Mouse (Mus musculus) midbrain, embryonic 14.5 days (tissue): ENCODE results near the gene Ecsit. TPM values are rescaled to one million over a fixed set of nuclear protein-coding genes. Genes with fewer than 3 reads are reported as not detected.

Experiments used
- ATAC-seq: fragments of 200-750 bp; cut with Nextera tagmentation; 2 replicates; pipeline ENCODE4 v1.8.0; 2017; ENCODE audit warnings: moderate number of reproducible peaks, moderate library complexity; ENCODE audit not compliant: low FRiP score, low TSS enrichment
- DNase-seq: peaks from one replicate; pipeline ENCODE4 v3.0.0-alpha.2; 2015
- H3K27ac ChIP-seq: fragments of 300-500 bp; sonication (generic); replicated peaks from 2 replicates; pipeline ENCODE4 v1.5.1; 2014; ENCODE audit warnings: mild to moderate bottlenecking, low read depth, low read length, moderate library complexity
- H3K27me3 ChIP-seq: fragments of 300-500 bp; sonication (generic); 2 replicates; pipeline ENCODE4 v1.6.1; 2014; ENCODE audit warnings: low read length, control low read depth, mixed read lengths; ENCODE audit not compliant: control insufficient read depth, insufficient read depth
- H3K36me3 ChIP-seq: fragments of 300-500 bp; sonication (generic); 2 replicates; pipeline ENCODE4 v1.6.1; 2014; ENCODE audit warnings: low read length, control low read depth; ENCODE audit not compliant: control insufficient read depth, insufficient read depth
- H3K4me1 ChIP-seq: fragments of 300-500 bp; sonication (generic); 2 replicates; pipeline ENCODE4 v1.6.1; 2014; ENCODE audit warnings: mild to moderate bottlenecking, antibody characterized with exemption, low read length, control low read depth; ENCODE audit not compliant: control insufficient read depth, insufficient read depth
- H3K4me2 ChIP-seq: fragments of 300-500 bp; sonication (generic); 2 replicates; pipeline ENCODE4 v1.6.1; 2014; ENCODE audit warnings: mild to moderate bottlenecking, low read length, moderate library complexity
- H3K4me3 ChIP-seq: fragments of 300-500 bp; sonication (generic); replicated peaks from 2 replicates; pipeline ENCODE4 v1.5.1; 2014; ENCODE audit warnings: low read depth, low read length
- H3K9ac ChIP-seq: fragments of 300-500 bp; sonication (generic); replicated peaks from 2 replicates; pipeline ENCODE4 v1.6.1; 2014; ENCODE audit warnings: mild to moderate bottlenecking, low read length, moderate library complexity
- H3K9me3 ChIP-seq: fragments of 300-500 bp; sonication (generic); 2 replicates; pipeline ENCODE4 v1.6.1; 2016; ENCODE audit warnings: low read length, control low read depth, mixed read lengths; ENCODE audit not compliant: control insufficient read depth
- WGBS: fragments of 180-500 bp; shearing (Covaris S2); extraction: QIAGEN DNeasy Blood & Tissue Kit; methylation state at CpG from one replicate; pipeline ENCODE4 v1.1.7; 2014; 5-methylcytosine and 5-hydroxymethylcytosine counted together
- polyA plus RNA-seq: library from polyadenylated mRNA; unstranded; fragments of >200 nt; fragmentation: Nextera tagmentation; extraction: Ambion mirVana; gene quantifications from 2 replicates; pipeline ENCODE4 v1.2.1, GENCODE M21; 2014

Ecsit gene
- polyA plus RNA-seq, result 45.6 and 48.5 TPM in 2 replicates

- H3K4me1 ChIP-seq, result peaks cover 8% of the 10 kb centered on the region
- ATAC-seq (peak; percentile 99), DNase-seq (peak; percentile 97)
- H3K36me3 ChIP-seq, result peaks cover 8% of the 10 kb centered on the region; the same call in 1 of the 2 replicates
- H3K9me3 ChIP-seq, result no peaks in the 10 kb centered on the region
- H3K4me3 ChIP-seq, result peak within 1 kb of the TSS; percentile 75
- peak within 1 kb of the TSS; percentile 83 for H3K9ac ChIP-seq
- peak within 1 kb of the TSS; percentile 81 for H3K4me2 ChIP-seq
- H3K27ac ChIP-seq, result peak within 1 kb of the TSS; percentile 77
- under 1% methylated on average over 48 of the region's 48 CpGs for WGBS
- H3K27me3 ChIP-seq, result no peaks in the 10 kb centered on the region
Observed at GRCm38 (mm10) chr9:22085022-22085834, at the start of gene Ecsit. Gene Ecsit (minus strand): TSS chr9:22085438.

- H3K27me3 ChIP-seq, result peaks cover 19% of the 10 kb centered on the region; the same call in 1 of the 2 replicates
- H3K36me3 ChIP-seq, result no peaks in the 10 kb centered on the region
- no peak overlapping the region for H3K9ac ChIP-seq
- no peak overlapping the region for H3K4me3 ChIP-seq
- DNase-seq, result no peak
- H3K27ac ChIP-seq, result no peak overlapping the region
- WGBS, result 83% methylated on average over 7 of the region's 7 CpGs
- no peak for ATAC-seq
- H3K4me1 ChIP-seq, result no peaks in the 10 kb centered on the region
- no peaks in the 10 kb centered on the region for H3K9me3 ChIP-seq
- H3K4me2 ChIP-seq, result no peak overlapping the region
Observed at GRCm38 (mm10) chr9:22134246-22134890, 49.1 kb upstream of the Ecsit start.

GRCm38 (mm10) chr9:22132220-22132619 lies 47.0 kb upstream of the Ecsit start:
- Histone ChIP-seq H3K27ac (no peak overlapping the region), H3K27me3 (peaks cover 19% of the 10 kb centered on the region; the same call in 1 of the 2 replicates), H3K4me3 (no peak overlapping the region), H3K4me2 (no peak overlapping the region; the same call in 1 of the 2 replicates), H3K4me1 (no peaks in the 10 kb centered on the region), H3K9ac (no peak overlapping the region), H3K9me3 (no peaks in the 10 kb centered on the region), H3K36me3 (no peaks in the 10 kb centered on the region)
- ATAC-seq, result no peak
- 56% methylated on average over 11 of the region's 11 CpGs for WGBS
- no peak for DNase-seq

- Histone ChIP-seq H3K36me3 (no peaks in the 10 kb centered on the region), H3K9me3 (no peaks in the 10 kb centered on the region), H3K4me2 (peak overlapping the region; percentile 30), H3K9ac (no peak overlapping the region), H3K4me1 (no peaks in the 10 kb centered on the region), H3K27ac (no peak overlapping the region), H3K4me3 (no peak overlapping the region), H3K27me3 (peaks cover 19% of the 10 kb centered on the region; the same call in 1 of the 2 replicates)
- DNase-seq (no peak), ATAC-seq (no peak)
- 2% methylated on average over 35 of the region's 35 CpGs for WGBS
Observed at GRCm38 (mm10) chr9:22131226-22131981, 46.2 kb upstream of the Ecsit start.

GRCm38 (mm10) chr9:22125246-22126027 lies 40.2 kb upstream of the Ecsit start:
- no peaks in the 10 kb centered on the region for H3K36me3 ChIP-seq
- DNase-seq, result no peak
- no peak for ATAC-seq
- H3K9ac ChIP-seq, result no peak overlapping the region
- no peak overlapping the region for H3K27ac ChIP-seq
- 91% methylated on average over 15 of the region's 15 CpGs for WGBS
- H3K4me2 ChIP-seq, result no peak overlapping the region
- no peaks in the 10 kb centered on the region for H3K4me1 ChIP-seq
- H3K9me3 ChIP-seq, result no peaks in the 10 kb centered on the region
- H3K4me3 ChIP-seq, result no peak overlapping the region
- 0 out of 2 replicates have a peak, but pooled peaks cover 3% of the 10 kb centered on the region for H3K27me3 ChIP-seq

- Histone ChIP-seq H3K27ac (no peak overlapping the region), H3K36me3 (no peaks in the 10 kb centered on the region), H3K9ac (no peak overlapping the region), H3K4me1 (no peaks in the 10 kb centered on the region), H3K4me3 (no peak overlapping the region), H3K9me3 (no peaks in the 10 kb centered on the region), H3K27me3 (no peaks in the 10 kb centered on the region), H3K4me2 (no peak overlapping the region)
- WGBS, result 78% methylated on average over 3 of the region's 3 CpGs
- ATAC-seq (no peak), DNase-seq (no peak)
Observed at GRCm38 (mm10) chr9:22124169-22124568, 38.9 kb upstream of the Ecsit start.

GRCm38 (mm10) chr9:22123069-22123609 lies 37.9 kb upstream of the Ecsit start:
- Histone ChIP-seq H3K9me3 (no peaks in the 10 kb centered on the region), H3K36me3 (no peaks in the 10 kb centered on the region), H3K9ac (no peak overlapping the region), H3K4me1 (no peaks in the 10 kb centered on the region), H3K27ac (no peak overlapping the region), H3K4me2 (no peak overlapping the region), H3K4me3 (no peak overlapping the region), H3K27me3 (no peaks in the 10 kb centered on the region)
- 88% methylated on average over 7 of the region's 7 CpGs for WGBS
- ATAC-seq, result no peak
- no peak for DNase-seq

- peaks cover 6% of the 10 kb centered on the region for H3K4me1 ChIP-seq
- ATAC-seq (no peak), DNase-seq (no peak)
- H3K9me3 ChIP-seq, result no peaks in the 10 kb centered on the region
- H3K4me2 ChIP-seq, result no peak overlapping the region
- WGBS, result 84% methylated on average over 3 of the region's 3 CpGs
- no peak overlapping the region for H3K27ac ChIP-seq
- no peak overlapping the region for H3K4me3 ChIP-seq
- no peaks in the 10 kb centered on the region for H3K36me3 ChIP-seq
- no peaks in the 10 kb centered on the region for H3K27me3 ChIP-seq
- no peak overlapping the region for H3K9ac ChIP-seq
Observed at GRCm38 (mm10) chr9:22122005-22122404, 36.8 kb upstream of the Ecsit start.
